Mouse (Mus musculus): ENCODE measurements around the gene Tmem199. TPM values are rescaled to one million over a fixed set of nuclear protein-coding genes. Genes with fewer than 3 reads are reported as not detected.

Tmem199 gene
- polyA plus RNA-seq, 1 experiment from 2014 or later, result 56.9 TPM

GRCm38 (mm10) chr11:78495904-78496303 is 16.1 kb downstream of the Tmem199 start:
- no peak overlapping the region for H3K27ac ChIP-seq (ENCODE audit: low read length)
- no peak for ATAC-seq (ENCODE audit: low FRiP score, low TSS enrichment)
- peaks cover 48% of the 10 kb centered on the region for H3K27me3 ChIP-seq (ENCODE audit: insufficient read depth, low read length)
- H3K4me1 ChIP-seq (ENCODE audit: insufficient read depth, low read length), result peaks cover 18% of the 10 kb centered on the region
- no peak overlapping the region for H3K4me3 ChIP-seq (ENCODE audit: low read length)
- no peaks in the 10 kb centered on the region for H3K36me3 ChIP-seq (ENCODE audit: insufficient read depth, low read length)
- 2% methylated on average over 6 of the region's 6 CpGs for WGBS
- no peaks in the 10 kb centered on the region for H3K9me3 ChIP-seq (ENCODE audit: low read length)
- no peak overlapping the region for H3K4me2 ChIP-seq (replicated peaks; ENCODE audit: low read depth, low read length)
- H3K9ac ChIP-seq (replicated peaks; ENCODE audit: low read length), result no peak overlapping the region

- WGBS, result 8% methylated on average over 48 of the region's 48 CpGs
- Histone ChIP-seq H3K4me2 (replicated peaks; ENCODE audit: low read depth, low read length) (peak overlapping the region; percentile 52), H3K9ac (replicated peaks; ENCODE audit: low read length) (no peak overlapping the region), H3K4me1 (ENCODE audit: insufficient read depth, low read length) (peaks cover 7% of the 10 kb centered on the region; the same call in 1 of the 2 replicates), H3K9me3 (ENCODE audit: low read length) (no peaks in the 10 kb centered on the region), H3K27me3 (ENCODE audit: insufficient read depth, low read length) (peaks cover 69% of the 10 kb centered on the region), H3K4me3 (ENCODE audit: low read length) (peak overlapping the region; percentile 26), H3K36me3 (ENCODE audit: insufficient read depth, low read length) (no peaks in the 10 kb centered on the region), H3K27ac (ENCODE audit: low read length) (no peak overlapping the region)
- ATAC-seq (ENCODE audit: low FRiP score, low TSS enrichment), result peak; percentile 81; the same call in 1 of the 2 replicates
These were observed 21.2 kb downstream of the Tmem199 start for GRCm38 (mm10) chr11:78490781-78491241.

GRCm38 (mm10) chr11:78488168-78488567 is 23.8 kb downstream of the Tmem199 start:
- Histone ChIP-seq H3K36me3 (ENCODE audit: insufficient read depth, low read length) (no peaks in the 10 kb centered on the region), H3K4me2 (replicated peaks; ENCODE audit: low read depth, low read length) (no peak overlapping the region), H3K9me3 (ENCODE audit: low read length) (no peaks in the 10 kb centered on the region), H3K27ac (ENCODE audit: low read length) (no peak overlapping the region), H3K4me3 (ENCODE audit: low read length) (no peak overlapping the region), H3K4me1 (ENCODE audit: insufficient read depth, low read length) (peaks cover 7% of the 10 kb centered on the region; the same call in 1 of the 2 replicates), H3K9ac (replicated peaks; ENCODE audit: low read length) (no peak overlapping the region), H3K27me3 (ENCODE audit: insufficient read depth, low read length) (peaks cover 53% of the 10 kb centered on the region)
- WGBS, result 3% methylated on average over 8 of the region's 8 CpGs
- ATAC-seq (ENCODE audit: low FRiP score, low TSS enrichment), result no peak

- Histone ChIP-seq H3K27ac (ENCODE audit: low read length) (no peak overlapping the region), H3K4me3 (ENCODE audit: low read length) (no peak overlapping the region), H3K4me2 (replicated peaks; ENCODE audit: low read depth, low read length) (no peak overlapping the region), H3K36me3 (ENCODE audit: insufficient read depth, low read length) (no peaks in the 10 kb centered on the region), H3K27me3 (ENCODE audit: insufficient read depth, low read length) (peaks cover 24% of the 10 kb centered on the region), H3K9me3 (ENCODE audit: low read length) (no peaks in the 10 kb centered on the region), H3K4me1 (ENCODE audit: insufficient read depth, low read length) (no peaks in the 10 kb centered on the region), H3K9ac (replicated peaks; ENCODE audit: low read length) (no peak overlapping the region)
- whole genome bisulfite sequencing, result 56% methylated on average over 7 of the region's 7 CpGs
- no peak for ATAC-seq (ENCODE audit: low FRiP score, low TSS enrichment)
These were observed 28.3 kb downstream of the Tmem199 start for GRCm38 (mm10) chr11:78483639-78484038.

GRCm38 (mm10) chr11:78475289-78475688 is 36.7 kb downstream of the Tmem199 start:
- Histone ChIP-seq H3K9ac (replicated peaks; ENCODE audit: low read length) (no peak overlapping the region), H3K27ac (ENCODE audit: low read length) (no peak overlapping the region), H3K4me2 (replicated peaks; ENCODE audit: low read depth, low read length) (no peak overlapping the region), H3K4me1 (ENCODE audit: insufficient read depth, low read length) (0 out of 2 replicates have a peak, but pooled peaks cover 2% of the 10 kb centered on the region), H3K9me3 (ENCODE audit: low read length) (no peaks in the 10 kb centered on the region), H3K36me3 (ENCODE audit: insufficient read depth, low read length) (no peaks in the 10 kb centered on the region), H3K27me3 (ENCODE audit: insufficient read depth, low read length) (no peaks in the 10 kb centered on the region), H3K4me3 (ENCODE audit: low read length) (no peak overlapping the region)
- no peak for ATAC-seq (ENCODE audit: low FRiP score, low TSS enrichment)
- WGBS, result 70% methylated on average over 3 of the region's 3 CpGs

- no peak overlapping the region for H3K4me3 ChIP-seq (ENCODE audit: low read length)
- H3K27ac ChIP-seq (ENCODE audit: low read length), result no peak overlapping the region
- ATAC-seq (ENCODE audit: low FRiP score, low TSS enrichment), result no peak
- H3K4me1 ChIP-seq (ENCODE audit: insufficient read depth, low read length), result peaks cover 8% of the 10 kb centered on the region
- H3K36me3 ChIP-seq (ENCODE audit: insufficient read depth, low read length), result no peaks in the 10 kb centered on the region
- no peak overlapping the region for H3K4me2 ChIP-seq (replicated peaks; ENCODE audit: low read depth, low read length)
- no peak overlapping the region for H3K9ac ChIP-seq (replicated peaks; ENCODE audit: low read length)
- no peaks in the 10 kb centered on the region for H3K9me3 ChIP-seq (ENCODE audit: low read length)
- 88% methylated on average over 10 of the region's 10 CpGs for WGBS
- no peaks in the 10 kb centered on the region for H3K27me3 ChIP-seq (ENCODE audit: insufficient read depth, low read length)
These were observed 40.5 kb downstream of the Tmem199 start for GRCm38 (mm10) chr11:78471326-78472103.

- Histone ChIP-seq H3K4me2 (replicated peaks; ENCODE audit: low read depth, low read length) (no peak overlapping the region), H3K4me1 (ENCODE audit: insufficient read depth, low read length) (peaks cover 14% of the 10 kb centered on the region), H3K27ac (ENCODE audit: low read length) (no peak overlapping the region), H3K27me3 (ENCODE audit: insufficient read depth, low read length) (no peaks in the 10 kb centered on the region), H3K9ac (replicated peaks; ENCODE audit: low read length) (no peak overlapping the region), H3K4me3 (ENCODE audit: low read length) (no peak overlapping the region), H3K36me3 (ENCODE audit: insufficient read depth, low read length) (no peaks in the 10 kb centered on the region), H3K9me3 (ENCODE audit: low read length) (no peaks in the 10 kb centered on the region)
- WGBS, result 52% methylated on average over 3 of the region's 3 CpGs
- no peak for ATAC-seq (ENCODE audit: low FRiP score, low TSS enrichment)
These were observed 44.0 kb downstream of the Tmem199 start for GRCm38 (mm10) chr11:78467932-78468331.

GRCm38 (mm10) chr11:78467515-78467914 is 44.5 kb downstream of the Tmem199 start:
- 76% methylated on average over 7 of the region's 7 CpGs for WGBS
- peaks cover 13% of the 10 kb centered on the region for H3K4me1 ChIP-seq (ENCODE audit: insufficient read depth, low read length)
- H3K27ac ChIP-seq (ENCODE audit: low read length), result no peak overlapping the region
- no peaks in the 10 kb centered on the region for H3K27me3 ChIP-seq (ENCODE audit: insufficient read depth, low read length)
- H3K9me3 ChIP-seq (ENCODE audit: low read length), result no peaks in the 10 kb centered on the region
- H3K4me2 ChIP-seq (replicated peaks; ENCODE audit: low read depth, low read length), result no peak overlapping the region
- no peaks in the 10 kb centered on the region for H3K36me3 ChIP-seq (ENCODE audit: insufficient read depth, low read length)
- H3K4me3 ChIP-seq (ENCODE audit: low read length), result no peak overlapping the region
- no peak for ATAC-seq (ENCODE audit: low FRiP score, low TSS enrichment)
- H3K9ac ChIP-seq (replicated peaks; ENCODE audit: low read length), result no peak overlapping the region

- Histone ChIP-seq H3K9me3 (ENCODE audit: low read length) (0 out of 2 replicates have a peak, but pooled peaks cover 6% of the 10 kb centered on the region), H3K4me3 (ENCODE audit: low read length) (peak overlapping the region; percentile 82), H3K4me2 (replicated peaks; ENCODE audit: low read depth, low read length) (peak overlapping the region; percentile 94), H3K4me1 (ENCODE audit: insufficient read depth, low read length) (peaks cover 11% of the 10 kb centered on the region), H3K27me3 (ENCODE audit: insufficient read depth, low read length) (no peaks in the 10 kb centered on the region), H3K36me3 (ENCODE audit: insufficient read depth, low read length) (no peaks in the 10 kb centered on the region), H3K9ac (replicated peaks; ENCODE audit: low read length) (peak overlapping the region; percentile 91), H3K27ac (ENCODE audit: low read length) (peak overlapping the region; percentile 97)
- peak; percentile 47 for ATAC-seq (ENCODE audit: low FRiP score, low TSS enrichment)
- 59% methylated on average over 23 of the region's 23 CpGs for WGBS
These were observed 45.6 kb downstream of the Tmem199 start for GRCm38 (mm10) chr11:78466242-78466912.
